Mouse (Mus musculus) CH12.LX (cell line): Measurements from ENCODE around the gene Asb17. TPM values are rescaled to one million over a fixed set of nuclear protein-coding genes. Genes with fewer than 3 reads are reported as not detected.
A peak's percentile ranks its signal among the peaks of the same experiment; 100 is the strongest.

Source experiments
- DNase-seq: peaks from one replicate; pipeline ENCODE4 v3.0.0-alpha.2; 2013; ENCODE audit errors: extremely low read depth
- H3K27ac ChIP-seq: 2 replicates; pipeline ENCODE4 v1.5.1; 2012; ENCODE audit warnings: low read depth, mild to moderate bottlenecking, control low read depth, moderate library complexity; ENCODE audit not compliant: insufficient read depth
- H3K27me3 ChIP-seq: replicated peaks from 2 replicates; pipeline ENCODE3; 2012; ENCODE audit warnings: inconsistent platforms
- H3K36me3 ChIP-seq, 2 experiments: replicated peaks in 1 of 2; 2 replicates each; pipeline versions ENCODE3 to v1.6.1; 2012; ENCODE audit warnings: inconsistent platforms in 1 of 2, low read length in 1 of 2, mild to moderate bottlenecking in 1 of 2, mixed read lengths in 1 of 2, moderate library complexity in 1 of 2; ENCODE audit not compliant: control insufficient read depth in 1 of 2, insufficient read depth in 1 of 2
- H3K4me1 ChIP-seq, 2 experiments: 2 replicates each; pipeline ENCODE4 v1.6.1; 2012; ENCODE audit warnings: inconsistent platforms in 1 of 2, moderate library complexity in 1 of 2; ENCODE audit not compliant: insufficient read depth in 2 of 2, control insufficient read depth in 1 of 2
- H3K4me2 ChIP-seq: 2 replicates; pipeline ENCODE4 v1.6.1; 2012; ENCODE audit warnings: low read depth, mild to moderate bottlenecking, control low read depth; ENCODE audit not compliant: poor library complexity, insufficient read depth, severe bottlenecking
- H3K4me3 ChIP-seq, 3 experiments: fragments of 150-350 bp in 1 of 3; sonication (generic) in 1 of 3; replicated peaks in 1 of 3; 2 replicates each; pipeline versions ENCODE3 to v1.5.1; 2011 to 2012; ENCODE audit warnings: low read depth in 2 of 3, low read length in 2 of 3, mild to moderate bottlenecking in 2 of 3, moderate library complexity in 2 of 3, control low read depth in 1 of 3, improper control_type of control experiment in 1 of 3, inconsistent platforms in 1 of 3, mixed read lengths in 1 of 3; ENCODE audit not compliant: poor library complexity in 1 of 3
- H3K79me2 ChIP-seq: replicated peaks from 2 replicates; pipeline ENCODE4 v1.6.1; 2012; ENCODE audit warnings: mild to moderate bottlenecking, moderate library complexity; ENCODE audit not compliant: control insufficient read depth, poor library complexity, insufficient read depth, severe bottlenecking; ENCODE audit errors: extremely low read depth
- H3K9ac ChIP-seq: 2 replicates; pipeline ENCODE4 v1.6.1; 2012; ENCODE audit warnings: low read depth, mild to moderate bottlenecking, control low read depth, moderate library complexity; ENCODE audit not compliant: insufficient read depth
- H3K9me3 ChIP-seq: replicated peaks from 2 replicates; pipeline ENCODE3; 2012; ENCODE audit warnings: low read length, inconsistent platforms, mixed read lengths
- BHLHE40 ChIP-seq: IDR thresholded peaks from 2 replicates; pipeline ENCODE4 v1.6.1; 2011; ENCODE audit warnings: mild to moderate bottlenecking, low read depth, low read length, improper control_type of control experiment
- CHD1 ChIP-seq: IDR thresholded peaks from 2 replicates; pipeline ENCODE4 v1.6.1; 2012; ENCODE audit warnings: low read depth, low read length, improper control_type of control experiment, inconsistent platforms
- CHD2 ChIP-seq: IDR thresholded peaks from 2 replicates; pipeline ENCODE4 v1.6.1; 2011; ENCODE audit warnings: low read length, improper control_type of control experiment
- CTCF ChIP-seq, 2 experiments: IDR thresholded peaks in 1 of 2; conservative IDR thresholded peaks in 1 of 2; 2 replicates each; pipeline ENCODE4 v1.5.1; 2011 to 2012; ENCODE audit warnings: low read depth in 2 of 2, low read length in 2 of 2, improper control_type of control experiment in 1 of 2, inconsistent platforms in 1 of 2, mild to moderate bottlenecking in 1 of 2, moderate library complexity in 1 of 2
- ELF1 ChIP-seq: IDR thresholded peaks from 2 replicates; pipeline ENCODE4 v1.6.1; 2014; ENCODE audit warnings: low read depth, mild to moderate bottlenecking, inconsistent platforms, low read length, improper control_type of control experiment
- ETS1 ChIP-seq: conservative IDR thresholded peaks from 2 replicates; pipeline ENCODE4 v1.6.1; 2012; ENCODE audit warnings: low read depth, mild to moderate bottlenecking, inconsistent platforms, low read length, improper control_type of control experiment, moderate library complexity
- IRF4 ChIP-seq: IDR thresholded peaks from 2 replicates; pipeline ENCODE4 v1.6.1; 2014; ENCODE audit warnings: low read depth, mild to moderate bottlenecking, inconsistent platforms, low read length, improper control_type of control experiment
- JUN ChIP-seq: IDR thresholded peaks from 2 replicates; pipeline ENCODE4 v1.6.1; 2011; ENCODE audit warnings: low read depth, mild to moderate bottlenecking, low read length, improper control_type of control experiment, moderate library complexity; ENCODE audit not compliant: insufficient read depth
- JUND ChIP-seq: conservative IDR thresholded peaks from 2 replicates; pipeline ENCODE4 v1.6.1; 2011; ENCODE audit warnings: low read depth, low read length, improper control_type of control experiment
- MAFK ChIP-seq: IDR thresholded peaks from 2 replicates; pipeline ENCODE4 v1.6.1; 2011; ENCODE audit warnings: low read length, improper control_type of control experiment; ENCODE audit not compliant: insufficient replicate concordance
- MAX ChIP-seq: IDR thresholded peaks from 2 replicates; pipeline ENCODE4 v1.6.1; 2011; ENCODE audit warnings: low read length, improper control_type of control experiment
- MEF2A ChIP-seq: IDR thresholded peaks from 2 replicates; pipeline ENCODE4 v1.6.1; 2014; ENCODE audit warnings: low read depth, mild to moderate bottlenecking, inconsistent platforms, low read length, improper control_type of control experiment, borderline replicate concordance
- MXI1 ChIP-seq: IDR thresholded peaks from 2 replicates; pipeline ENCODE4 v1.6.1; 2011; ENCODE audit warnings: mild to moderate bottlenecking, low read depth, low read length, improper control_type of control experiment
- MYC ChIP-seq: IDR thresholded peaks from 2 replicates; pipeline ENCODE4 v1.6.1; 2011; ENCODE audit warnings: low read depth, mild to moderate bottlenecking, improper control_type of control experiment, low read length
- NELFE ChIP-seq: IDR thresholded peaks from 2 replicates; pipeline ENCODE4 v1.6.1; 2011; ENCODE audit warnings: low read depth, low read length, improper control_type of control experiment
- NRF1 ChIP-seq: IDR thresholded peaks from 2 replicates; pipeline ENCODE4 v1.6.1; 2014; ENCODE audit warnings: low read depth, mild to moderate bottlenecking, inconsistent platforms, low read length, improper control_type of control experiment, moderate library complexity
- PAX5 ChIP-seq: IDR thresholded peaks from 2 replicates; pipeline ENCODE4 v1.6.1; 2012; ENCODE audit warnings: low read length, inconsistent platforms, mixed read lengths
- POLR2AphosphoS2 ChIP-seq: IDR thresholded peaks from 2 replicates; pipeline ENCODE4 v1.6.1; 2011; ENCODE audit warnings: low read depth, low read length, improper control_type of control experiment
- RAD21 ChIP-seq: IDR thresholded peaks from 2 replicates; pipeline ENCODE4 v1.6.1; 2011; ENCODE audit warnings: low read depth, mild to moderate bottlenecking, low read length, improper control_type of control experiment, moderate library complexity
- RCOR1 ChIP-seq: conservative IDR thresholded peaks from 2 replicates; pipeline ENCODE4 v1.6.1; 2012; ENCODE audit warnings: low read depth, mild to moderate bottlenecking, inconsistent platforms, low read length, improper control_type of control experiment
- SIN3A ChIP-seq: IDR thresholded peaks from 2 replicates; pipeline ENCODE4 v1.6.1; 2012; ENCODE audit warnings: low read length, improper control_type of control experiment, inconsistent platforms
- USF1 ChIP-seq: IDR thresholded peaks from 2 replicates; pipeline ENCODE4 v1.6.1; 2014; ENCODE audit warnings: low read depth, mild to moderate bottlenecking, inconsistent platforms, low read length, improper control_type of control experiment
- ZC3H11A ChIP-seq: IDR thresholded peaks from 2 replicates; pipeline ENCODE4 v1.6.1; 2012; ENCODE audit warnings: low read depth, mild to moderate bottlenecking, inconsistent platforms, low read length, improper control_type of control experiment
- ZMIZ1 ChIP-seq: IDR thresholded peaks from 2 replicates; pipeline ENCODE4 v1.6.1; 2012; ENCODE audit warnings: low read depth, mild to moderate bottlenecking, inconsistent platforms, low read length, improper control_type of control experiment
- ZNF384 ChIP-seq: IDR thresholded peaks from 2 replicates; pipeline ENCODE4 v1.6.1; 2012; ENCODE audit warnings: low read depth, low read length, improper control_type of control experiment, inconsistent platforms
- dilution Hi-C: fragments of 300-500 bp; cut with MboI; formaldehyde crosslinking; loops from 2 replicates; pipeline ENCODE4 v1.14.3; 2020; ENCODE audit warnings: low sequenced_read_pairs; ENCODE audit not compliant: extremely low pct_unique_long_range_greater_than_20kb, extremely low pct_ligation_motif_present
- in situ Hi-C: fragments of 300-500 bp; cut with MboI; formaldehyde crosslinking; loops from 3 replicates; pipeline ENCODE4 v1.14.3; 2019; ENCODE audit warnings: low sequenced_read_pairs, low pct_ligation_motif_present, low pct_unique_long_range_greater_than_20kb, mixed read lengths
- polyA plus RNA-seq: library from polyadenylated mRNA; unstranded; fragments of >175 nt; gene quantifications from 2 replicates; pipeline ENCODE4 v1.2.1, GENCODE M21; 2012; ENCODE audit warnings: low read depth; ENCODE audit not compliant: insufficient read length
- total RNA-seq, 2 experiments: library from RNA; depleted of rRNA; stranded (reverse); fragments of 300-350 nt in 1 of 2; fragments of >200 nt in 1 of 2; gene quantifications; 2 replicates each; pipeline ENCODE4 v1.2.3; 2012 to 2014

Asb17 gene
- total and polyA plus RNA-seq, 3 experiments = 0.13 to 0.27 TPM; not detected in 1

GRCm38 (mm10) chr3:153901904-153902303, 57.9 kb downstream of the Asb17 start:
- no peak for DNase-seq
- Histone ChIP-seq H3K27me3 (no peaks in the 10 kb centered on the region), H3K27ac (no peak overlapping the region), H3K9ac (no peak overlapping the region), H3K4me1 (peaks cover 0 to 19% of the 10 kb centered on the region in 2 experiments; a peak in 3 of 4 replicates), H3K4me3 (no peak overlapping the region), H3K4me2 (no peak overlapping the region), H3K36me3 (peaks cover 27 to 48% of the 10 kb centered on the region in 2 experiments), H3K79me2 (peaks cover under 1% of the 10 kb centered on the region), H3K9me3 (no peaks in the 10 kb centered on the region)
- in situ Hi-C loops = no loop called here
- TF ChIP-seq POLR2AphosphoS2 (no peak), RAD21 (no peak), RCOR1 (no peak)
- dilution Hi-C loops = no loop called here

GRCm38 (mm10) chr3:153902595-153902994, 58.6 kb downstream of the Asb17 start:
- Histone ChIP-seq H3K4me1 (peaks cover 0 to 25% of the 10 kb centered on the region in 2 experiments; a peak in 3 of 4 replicates), H3K27me3 (no peaks in the 10 kb centered on the region), H3K36me3 (peaks cover 33 to 53% of the 10 kb centered on the region in 2 experiments), H3K9me3 (no peaks in the 10 kb centered on the region), H3K27ac (no peak overlapping the region), H3K9ac (no peak overlapping the region), H3K79me2 (peaks cover 4% of the 10 kb centered on the region), H3K4me3 (no peak overlapping the region), H3K4me2 (no peak overlapping the region)
- no peak for DNase-seq
- dilution Hi-C loops (no loop called here), in situ Hi-C loops (no loop called here)
- TF ChIP-seq MEF2A (no peak), ZMIZ1 (0 out of 2 replicates have a peak, but pooled peaks have one; percentile 53)
- TF ChIP-seq, all 38 proteins: peak for 1

GRCm38 (mm10) chr3:153904586-153904985, 60.6 kb downstream of the Asb17 start:
- DNase-seq = peak; percentile 89
- H3K4me3 ChIP-seq = no peak overlapping the region
- no peak overlapping the region for H3K27ac ChIP-seq
- dilution Hi-C loops = no loop called here
- H3K4me2 ChIP-seq = no peak overlapping the region
- in situ Hi-C loops = no loop called here
- no peak overlapping the region for H3K9ac ChIP-seq
- no peaks in the 10 kb centered on the region for H3K9me3 ChIP-seq
- peaks cover 3 to 41% of the 10 kb centered on the region in 2 experiments for H3K4me1 ChIP-seq
- H3K79me2 ChIP-seq = peaks cover 23% of the 10 kb centered on the region
- no peaks in the 10 kb centered on the region for H3K27me3 ChIP-seq
- peaks cover 52 to 71% of the 10 kb centered on the region in 2 experiments for H3K36me3 ChIP-seq
- TF ChIP-seq NELFE = no peak
- TF ChIP-seq ZC3H11A = no peak
- TF ChIP-seq PAX5 = no peak
- TF ChIP-seq IRF4 = 0 out of 2 replicates have a peak, but pooled peaks have one; percentile 33
- no peak for TF ChIP-seq JUN
- no peak for TF ChIP-seq ZNF384
- no peak for TF ChIP-seq CHD1
- TF ChIP-seq ETS1 = no peak
- no peak for TF ChIP-seq JUND
- peak; percentile 76 to 79 for TF ChIP-seq CTCF (conservative IDR thresholded peaks at IDR 0.05 in 1 of 2, IDR thresholded peaks at IDR 0.05 in 1 of 2; ENCODE audit: low read depth in 2 of 2, low read length in 2 of 2)
- TF ChIP-seq MEF2A = peak; percentile 37; the same call in 1 of the 2 replicates
- 0 out of 2 replicates have a peak, but pooled peaks have one; percentile 39 for TF ChIP-seq MXI1
- no peak for TF ChIP-seq USF1
- TF ChIP-seq MAX = peak; percentile 54; the same call in 1 of the 2 replicates
- TF ChIP-seq MYC = peak; percentile 68; the same call in 1 of the 2 replicates
- no peak for TF ChIP-seq SIN3A
- peak; percentile 26 for TF ChIP-seq CHD2
- no peak for TF ChIP-seq RCOR1
- peak; percentile 82 for TF ChIP-seq POLR2AphosphoS2
- TF ChIP-seq ELF1 = peak; percentile 38; the same call in 1 of the 2 replicates
- TF ChIP-seq RAD21 = peak; percentile 50
- no peak for TF ChIP-seq BHLHE40
- no peak for TF ChIP-seq NRF1
- no peak for TF ChIP-seq MAFK
